Mouse (Mus musculus) heart, adult 8-10 months (tissue): ENCODE results near the gene Kansl3. TPM values are rescaled to one million over a fixed set of nuclear protein-coding genes. Genes with fewer than 3 reads are reported as not detected.

ENCODE experiments used
- DNase-seq: peaks from one replicate; pipeline ENCODE4 v3.0.0; 2022; ENCODE audit warnings: low spot score
- total RNA-seq, 4 experiments: library from RNA; stranded (reverse); gene quantifications; 2 replicates each; pipeline ENCODE4 v1.2.4; 2022

Gene Kansl3
- total RNA-seq, 4 experiments from 2014 or later = 46.9 to 76.4 (median 65.2) TPM

DNA sequence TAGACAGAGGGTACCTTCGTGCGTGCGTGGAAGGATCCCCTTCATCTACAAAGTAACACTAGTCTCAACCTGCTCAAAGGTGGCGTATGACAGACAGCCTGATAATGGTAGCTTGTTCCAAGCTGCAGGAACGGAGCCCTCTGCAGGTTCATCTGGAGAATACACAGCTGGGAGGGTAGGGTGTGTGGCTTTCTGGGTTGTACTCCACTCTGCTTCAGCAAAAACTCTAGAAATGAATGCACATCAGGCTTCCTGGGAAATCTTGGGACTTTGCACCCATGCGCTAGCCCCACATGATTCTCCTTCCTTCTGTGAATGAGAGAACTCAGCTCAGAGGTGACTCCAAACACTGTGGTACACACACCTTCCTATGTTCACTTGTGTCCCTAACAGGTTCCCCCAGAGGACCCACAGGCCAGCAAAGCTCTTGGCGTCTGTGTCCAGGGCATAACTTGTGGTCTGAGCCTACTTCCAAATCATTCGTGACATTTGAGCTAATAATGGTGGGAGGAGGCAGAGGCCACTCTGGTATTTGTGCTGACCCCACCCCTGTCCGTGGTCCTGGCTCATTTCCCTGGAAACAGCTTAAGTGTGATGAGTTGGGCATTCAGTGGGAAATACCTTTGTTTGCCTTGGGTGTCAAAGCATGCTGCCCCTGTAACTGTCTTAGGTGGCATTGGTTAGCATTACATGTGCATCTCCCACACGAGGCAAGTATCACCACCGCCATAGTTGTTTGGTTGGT, 47.0 kb downstream of the Kansl3 start:
- DNase-seq = no peak

DNA sequence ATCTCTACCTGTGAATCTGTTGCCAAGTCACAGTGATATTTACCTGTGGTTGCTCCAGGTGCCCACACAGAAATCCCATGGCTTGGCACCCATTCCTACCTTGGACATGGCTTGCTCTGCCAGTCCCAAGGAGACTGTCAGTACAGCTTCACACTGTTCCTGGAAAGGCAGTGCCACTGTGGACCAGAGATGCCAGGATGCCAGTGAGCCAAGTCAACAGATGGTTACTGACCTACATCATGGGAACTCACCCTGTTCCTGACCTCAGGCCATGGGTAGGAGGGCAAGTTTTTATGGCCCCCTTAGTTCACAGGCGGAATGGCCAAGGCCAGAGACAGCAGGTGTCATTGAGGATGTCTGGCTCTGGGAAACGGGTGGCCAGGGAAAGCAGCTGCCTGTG, 47.8 kb downstream of the Kansl3 start:
- no peak for DNase-seq

DNA sequence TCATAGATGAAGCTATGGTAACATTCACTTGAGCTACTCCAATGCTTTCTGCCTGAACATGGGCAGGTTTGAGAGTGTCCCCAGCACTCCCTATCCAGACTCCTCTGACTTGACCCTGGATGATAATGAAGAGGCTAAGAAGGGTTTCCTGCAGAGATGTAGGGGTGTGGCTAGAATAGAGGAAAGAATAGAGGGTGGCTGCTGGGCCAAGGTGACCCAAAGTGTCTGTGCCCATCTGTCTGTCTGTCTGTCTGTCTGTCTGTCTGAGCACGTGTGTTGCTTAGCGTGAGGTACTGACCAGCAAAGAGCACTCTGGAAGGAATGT, 53.2 kb downstream of the Kansl3 start:
- DNase-seq = no peak

DNA sequence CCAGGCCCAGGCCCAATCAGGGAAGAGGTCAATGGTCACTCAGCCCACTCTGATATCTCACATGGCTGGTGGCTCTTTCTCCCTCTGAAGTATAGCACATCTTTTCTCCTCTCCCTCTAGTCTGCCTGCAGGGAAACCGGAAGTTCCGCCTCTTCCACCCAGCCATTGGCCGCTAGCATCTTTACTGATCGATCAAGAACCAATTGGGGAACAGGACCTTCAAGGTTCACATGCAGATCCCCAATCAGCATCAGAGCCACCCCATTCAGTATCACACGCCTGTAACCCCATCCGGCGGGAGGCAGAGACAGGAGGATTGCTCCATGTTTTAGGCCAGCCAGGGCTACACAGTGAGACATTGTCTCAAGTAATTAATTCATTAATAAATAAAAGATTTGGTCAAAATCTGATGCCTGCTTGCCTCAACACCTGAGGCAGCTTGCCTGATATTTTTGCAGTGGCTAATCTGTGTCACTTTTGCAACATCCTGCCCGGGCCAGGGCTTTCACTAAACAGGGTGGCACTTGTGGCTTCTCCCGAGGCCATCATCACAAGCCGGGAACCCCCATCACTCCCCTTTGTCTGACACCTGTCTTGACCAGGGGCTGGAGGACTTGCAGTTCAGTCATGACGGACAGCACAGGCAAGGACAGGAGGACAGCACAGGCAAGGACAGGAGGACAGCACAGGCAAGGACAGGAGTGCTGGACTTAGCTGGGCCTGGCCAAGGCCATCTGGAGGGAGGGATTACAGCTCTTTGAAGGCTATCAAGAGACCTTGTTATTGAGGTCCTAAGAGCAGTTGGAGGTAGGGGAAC, 53.8 kb downstream of the Kansl3 start:
- no peak for DNase-seq

DNA sequence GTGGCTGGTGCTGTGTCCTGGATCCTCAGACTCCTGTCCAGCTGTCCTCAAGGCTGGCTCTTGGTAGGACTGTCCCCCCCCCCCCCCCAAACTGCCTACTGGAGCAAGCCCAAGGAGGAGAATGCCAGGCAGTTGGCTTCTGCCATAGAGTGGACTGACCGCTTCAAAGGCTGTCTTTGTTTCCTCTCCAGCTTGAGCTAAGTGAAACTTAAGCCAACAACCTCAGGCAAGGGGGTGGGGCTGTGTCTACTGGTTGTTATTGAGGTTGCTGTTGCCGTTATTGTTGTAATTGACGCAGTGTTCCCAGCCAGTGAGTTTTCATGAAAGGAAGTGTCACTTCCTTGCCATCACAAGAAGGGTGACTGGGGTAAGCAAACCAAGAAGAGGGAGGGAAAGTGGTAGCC, 59.5 kb downstream of the Kansl3 start:
- peak; percentile 53 for DNase-seq

DNA sequence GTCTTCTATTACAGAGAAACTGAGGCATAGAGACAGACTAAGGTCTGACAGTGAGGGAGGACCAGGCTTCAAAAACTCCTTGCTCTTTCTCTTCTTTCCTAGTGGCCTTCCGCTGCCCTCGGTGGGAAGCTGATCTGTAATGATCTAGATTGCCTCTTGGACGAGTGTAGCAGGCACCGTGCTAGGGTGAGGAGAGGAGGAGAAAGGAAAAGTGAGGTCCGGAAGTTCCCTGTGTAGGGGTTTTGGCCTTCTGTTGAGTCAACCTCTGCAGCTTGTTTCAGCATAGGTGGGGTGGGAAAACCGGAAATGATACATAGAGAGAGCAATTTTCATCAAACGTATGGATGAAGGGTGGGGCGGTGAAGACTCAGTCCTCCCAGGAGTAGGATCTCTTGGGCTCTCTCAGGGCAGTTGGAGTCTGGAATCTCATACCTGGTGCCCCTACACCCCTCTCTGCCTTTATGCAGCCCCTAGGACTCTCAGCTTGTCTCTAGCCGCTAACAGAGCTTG, 60.0 kb downstream of the Kansl3 start:
- no peak for DNase-seq

DNA sequence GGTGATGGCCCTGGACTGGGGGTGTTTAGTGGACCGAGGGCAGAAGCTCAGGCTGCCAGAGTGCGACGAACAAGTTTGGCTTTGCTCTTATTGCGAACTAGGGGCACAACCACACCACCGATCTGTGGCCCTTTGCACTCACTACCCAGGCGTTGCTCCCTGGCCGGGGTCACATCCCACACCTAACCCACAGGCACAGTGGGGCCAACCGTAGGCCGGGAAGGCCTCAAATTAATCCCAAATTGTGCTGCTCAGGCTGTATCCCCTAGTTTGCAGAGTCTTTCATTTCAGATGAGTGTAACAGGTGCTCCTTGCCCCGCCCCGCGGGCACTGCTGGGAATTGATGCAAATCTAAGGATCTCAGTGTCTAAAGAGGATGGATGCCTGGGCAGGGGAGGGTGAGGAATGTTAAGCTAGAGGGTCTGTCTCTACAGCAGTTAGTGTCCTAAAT, 60.5 kb downstream of the Kansl3 start:
- DNase-seq = no peak

DNA sequence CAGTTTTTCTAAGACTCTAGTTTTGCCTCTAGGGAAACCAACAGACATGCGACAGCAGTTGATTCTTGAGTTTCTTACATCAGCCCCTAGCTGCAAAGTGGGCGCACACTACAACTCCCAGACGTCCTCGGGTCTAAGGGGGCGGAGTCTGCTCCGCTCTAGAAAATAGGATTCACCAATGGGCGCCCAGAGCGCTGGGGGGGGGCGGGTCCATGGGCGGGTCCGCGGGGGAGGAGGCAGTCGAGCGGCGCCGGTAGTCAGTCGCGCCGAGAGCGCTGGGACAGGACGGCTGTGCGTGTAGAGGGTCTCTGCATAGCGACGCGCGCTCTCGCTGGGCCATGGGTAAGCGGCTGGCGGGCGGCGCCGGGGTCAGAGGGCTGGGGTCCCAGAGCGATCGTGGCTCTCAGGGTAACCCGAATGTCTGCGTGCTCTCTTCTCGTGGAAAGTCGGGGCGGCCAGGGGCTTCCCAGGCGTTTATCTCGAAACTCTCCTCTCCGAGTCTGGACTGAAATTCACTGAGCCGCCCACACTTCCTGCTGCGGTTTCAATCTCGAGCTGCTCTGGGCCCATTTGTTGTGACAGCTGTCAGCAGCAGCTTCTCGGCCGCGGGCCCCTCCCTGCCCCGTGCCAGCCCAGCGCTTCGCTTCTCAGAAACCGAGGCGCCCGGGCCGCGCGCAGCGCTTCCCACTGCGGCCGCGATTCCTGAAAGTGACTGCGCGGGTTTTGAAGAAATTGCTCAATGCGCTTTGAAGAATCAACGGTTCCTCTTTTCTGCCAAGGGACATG, 61.3 kb downstream of the Kansl3 start, which contains the start of gene Arid5a:
Gene Arid5a (plus strand): TSS at position 239 of the 786 bp plus-strand sequence.
- peak; percentile 82 for DNase-seq

DNA sequence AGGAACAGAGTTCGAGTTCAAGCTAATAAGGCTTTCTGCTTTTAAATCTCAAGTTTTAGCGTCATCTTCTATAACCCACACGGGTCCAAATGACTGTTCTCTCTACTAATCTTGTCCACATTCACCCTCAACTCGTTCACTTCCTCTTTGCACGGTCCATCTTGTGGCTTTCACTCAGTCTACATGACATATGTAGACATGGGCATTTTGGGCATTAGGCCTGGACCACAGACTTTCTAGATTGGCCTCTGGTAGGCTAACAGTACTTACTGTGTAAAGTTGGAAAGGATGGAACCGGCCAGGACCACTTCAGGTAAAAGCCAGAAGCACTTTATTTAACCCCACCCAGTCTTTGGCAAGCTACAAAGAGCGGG, 61.9 kb downstream of the Kansl3 start:
- DNase-seq = no peak

DNA sequence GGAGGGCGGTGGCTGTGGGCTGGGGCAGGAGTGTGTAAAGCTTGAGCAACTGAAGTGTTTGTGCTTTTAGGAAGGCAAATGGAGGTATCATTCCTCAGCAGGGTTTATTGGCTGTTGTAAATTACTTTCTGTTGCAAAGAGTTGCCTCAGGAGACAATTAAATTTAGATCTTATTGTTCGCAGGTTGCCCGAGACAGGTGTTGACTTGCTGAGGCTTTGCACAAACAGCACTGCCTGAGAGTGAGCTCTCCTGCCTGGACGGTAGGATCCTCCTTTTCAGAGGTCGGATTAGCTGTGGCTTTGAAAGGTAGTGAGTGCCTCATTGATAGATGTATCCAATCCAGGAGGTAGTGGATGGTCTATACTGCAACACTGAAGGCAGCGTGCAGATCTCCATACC, 62.9 kb downstream of the Kansl3 start:
- no peak for DNase-seq

DNA sequence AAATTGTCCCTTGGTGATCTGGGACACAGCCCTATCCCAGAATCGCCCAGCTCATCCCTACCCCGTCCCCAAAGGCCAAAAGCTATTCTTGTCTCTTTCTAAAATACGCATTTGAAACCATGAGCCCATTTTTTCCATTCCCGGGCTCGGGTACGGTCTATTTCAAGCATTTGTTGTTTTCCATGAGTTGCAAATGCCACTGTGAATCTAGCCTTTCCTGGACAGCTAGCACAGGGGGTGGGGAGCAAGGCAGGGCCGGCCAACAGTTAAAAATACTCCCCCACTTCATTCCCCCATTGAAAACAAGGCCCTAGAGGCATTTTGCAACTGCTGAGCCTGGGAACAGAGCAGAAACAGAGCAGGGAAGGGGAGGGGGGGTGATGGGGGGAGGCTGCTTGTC, 64.2 kb downstream of the Kansl3 start:
- peak; percentile 56 for DNase-seq

DNA sequence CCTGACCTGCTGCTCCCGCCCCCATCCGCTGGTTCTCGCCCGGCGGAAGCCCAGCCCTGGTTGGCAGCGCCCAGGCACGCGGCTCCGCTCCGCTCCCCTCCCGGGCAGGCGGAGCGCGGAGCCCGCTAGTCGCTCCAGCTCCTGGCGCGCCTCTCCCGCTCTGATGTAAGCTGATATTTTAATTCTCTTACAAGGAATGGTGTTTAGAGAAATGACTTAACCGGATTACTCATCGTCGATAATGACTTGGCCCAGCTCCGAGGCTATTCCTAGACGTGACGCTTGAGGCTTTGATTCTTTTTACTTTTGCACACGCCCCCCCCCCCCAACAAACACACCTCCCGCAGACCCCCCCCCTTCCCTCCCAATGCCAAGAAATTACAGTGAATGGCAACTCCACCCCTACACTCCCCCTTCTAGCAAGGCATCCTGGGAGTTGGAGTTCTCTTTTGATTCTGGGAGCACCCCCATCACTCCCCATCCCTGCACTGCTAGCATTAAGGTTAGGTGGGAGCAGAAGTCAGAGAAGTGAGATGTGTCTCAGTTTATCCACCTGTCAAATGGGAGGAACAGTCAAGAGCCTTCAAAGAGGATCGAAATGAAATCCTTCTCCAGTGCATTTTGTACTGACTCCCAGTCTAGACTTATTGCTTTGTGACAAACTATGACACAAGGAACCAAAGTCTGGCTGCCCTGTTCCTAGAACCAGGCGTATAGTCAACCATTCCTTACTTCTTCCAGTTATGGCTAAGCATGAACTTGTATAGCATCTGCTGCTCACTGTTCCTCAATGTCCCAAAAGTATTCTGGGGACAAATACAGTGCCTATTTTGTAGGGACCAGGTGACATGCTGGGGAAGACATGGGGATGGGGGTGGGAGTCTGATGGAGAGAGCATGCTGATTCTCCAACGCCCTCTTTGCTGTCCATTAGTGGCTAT, 65.3 kb downstream of the Kansl3 start:
- DNase-seq = peak; percentile 88

DNA sequence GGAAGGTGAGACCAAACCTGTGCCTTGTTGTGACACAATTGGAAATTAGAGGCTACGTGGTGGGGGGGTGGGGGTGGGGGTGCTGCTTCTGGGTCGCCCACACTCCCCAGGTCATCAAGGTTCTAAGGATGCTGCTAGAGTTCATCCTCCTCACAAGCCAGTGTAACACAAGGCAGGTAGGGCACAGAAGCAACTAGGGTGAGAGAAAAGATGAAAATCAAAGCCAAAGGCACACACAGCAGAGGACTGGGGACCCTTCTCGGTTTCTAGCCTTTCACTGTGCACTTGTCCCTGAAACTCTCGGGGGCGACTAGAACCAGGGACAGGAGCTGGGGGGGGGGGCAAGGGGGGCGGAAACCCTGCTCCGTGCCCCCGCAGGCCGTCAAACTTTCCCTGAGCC, 66.0 kb downstream of the Kansl3 start:
- DNase-seq = no peak

DNA sequence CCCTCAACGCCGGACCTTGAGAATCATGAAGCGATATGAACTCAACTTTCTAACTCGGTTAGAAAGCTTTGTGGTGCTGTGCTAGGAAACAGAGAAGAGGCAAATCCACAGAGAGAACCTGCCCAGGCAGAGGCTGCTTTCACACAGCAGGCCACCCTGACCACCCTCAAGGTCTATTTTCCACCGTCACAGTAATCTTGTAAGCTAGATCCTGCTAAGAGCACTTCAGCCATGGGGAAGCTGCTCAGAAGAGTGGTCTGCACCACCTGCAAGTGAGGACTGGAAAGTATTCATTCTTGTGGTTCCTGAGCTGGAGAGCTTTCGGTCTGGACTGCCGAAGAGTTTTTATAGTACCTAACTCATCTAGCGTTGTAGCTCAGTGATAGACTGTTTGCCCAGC, 66.7 kb downstream of the Kansl3 start:
- no peak for DNase-seq

DNA sequence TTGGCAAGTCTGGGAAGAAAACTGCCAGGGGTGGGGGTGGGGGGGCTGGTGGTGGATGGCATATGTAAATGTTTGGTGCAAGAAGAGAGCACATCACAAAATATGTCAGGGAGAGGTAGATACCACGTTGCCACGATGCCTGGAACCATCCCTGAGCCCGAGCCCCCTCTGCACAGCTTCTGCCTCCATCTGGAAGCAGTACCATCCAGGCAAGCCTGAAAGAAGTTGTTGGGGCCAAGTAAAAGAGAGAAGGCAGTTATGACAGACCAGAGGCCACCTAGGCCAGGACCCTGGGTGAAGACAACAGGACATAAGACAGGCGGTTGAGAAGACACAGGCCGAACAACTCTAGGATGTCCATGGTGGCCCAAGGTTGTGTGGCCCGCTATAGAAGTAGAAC, 68.5 kb downstream of the Kansl3 start:
- DNase-seq = no peak

DNA sequence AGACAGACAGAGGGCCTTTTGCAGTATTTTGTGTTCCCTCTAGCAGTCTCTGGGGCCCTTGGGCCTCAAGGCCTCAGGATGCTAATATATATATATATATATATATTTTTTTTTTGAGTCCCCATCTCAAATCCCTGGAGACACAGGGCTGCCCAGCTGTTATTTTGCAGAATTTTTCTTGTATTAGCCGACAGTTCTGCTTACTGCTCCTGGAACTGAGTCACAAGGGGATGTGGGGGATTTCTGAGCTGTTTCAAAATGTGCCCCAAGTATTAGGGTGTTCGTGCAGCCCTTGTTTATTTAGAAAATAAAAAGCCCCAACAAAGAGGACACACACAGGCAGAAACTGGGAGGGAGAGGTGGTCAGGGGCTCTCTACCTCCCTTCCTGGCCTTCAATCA, 69.3 kb downstream of the Kansl3 start:
- no peak for DNase-seq

DNA sequence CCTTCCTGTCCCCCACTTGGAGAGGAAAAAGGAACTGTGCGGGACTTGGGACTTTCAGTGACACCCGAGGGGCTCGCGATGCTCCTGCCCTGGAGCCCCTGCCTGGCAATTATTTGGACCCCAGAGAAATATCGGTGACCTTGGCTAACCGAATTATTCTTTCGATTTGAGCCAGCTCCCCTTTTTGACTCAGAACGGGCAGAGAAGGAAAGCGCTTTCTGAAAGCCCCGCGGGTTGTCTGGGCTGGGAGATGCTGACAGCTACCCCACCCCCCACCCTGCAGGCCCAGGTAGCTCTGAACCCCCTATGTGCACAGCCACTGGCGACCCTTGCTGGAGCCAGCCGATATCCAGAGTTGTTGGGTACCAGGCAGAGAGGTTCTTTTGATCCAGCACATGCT, 69.9 kb downstream of the Kansl3 start:
- no peak for DNase-seq

DNA sequence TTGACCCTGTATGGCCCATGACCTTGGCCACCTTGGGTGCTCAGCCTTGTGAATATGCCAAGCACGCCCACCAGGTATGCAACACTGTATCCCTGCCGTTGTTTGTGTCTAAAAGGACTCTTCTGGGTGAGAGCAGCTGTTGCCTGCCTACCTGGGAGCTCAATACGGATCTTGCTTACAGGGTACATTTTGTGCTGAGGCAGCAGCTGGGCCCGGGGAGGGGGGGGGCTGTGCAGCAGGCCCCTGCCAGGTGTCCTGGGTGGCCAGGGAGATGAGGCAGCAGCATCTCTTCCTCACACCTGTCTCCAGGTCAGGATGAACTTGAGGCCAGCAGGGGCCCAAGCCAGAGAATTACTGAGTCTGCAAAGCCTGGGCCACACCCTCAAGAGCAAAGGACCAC, 70.9 kb downstream of the Kansl3 start:
- DNase-seq = no peak

DNA sequence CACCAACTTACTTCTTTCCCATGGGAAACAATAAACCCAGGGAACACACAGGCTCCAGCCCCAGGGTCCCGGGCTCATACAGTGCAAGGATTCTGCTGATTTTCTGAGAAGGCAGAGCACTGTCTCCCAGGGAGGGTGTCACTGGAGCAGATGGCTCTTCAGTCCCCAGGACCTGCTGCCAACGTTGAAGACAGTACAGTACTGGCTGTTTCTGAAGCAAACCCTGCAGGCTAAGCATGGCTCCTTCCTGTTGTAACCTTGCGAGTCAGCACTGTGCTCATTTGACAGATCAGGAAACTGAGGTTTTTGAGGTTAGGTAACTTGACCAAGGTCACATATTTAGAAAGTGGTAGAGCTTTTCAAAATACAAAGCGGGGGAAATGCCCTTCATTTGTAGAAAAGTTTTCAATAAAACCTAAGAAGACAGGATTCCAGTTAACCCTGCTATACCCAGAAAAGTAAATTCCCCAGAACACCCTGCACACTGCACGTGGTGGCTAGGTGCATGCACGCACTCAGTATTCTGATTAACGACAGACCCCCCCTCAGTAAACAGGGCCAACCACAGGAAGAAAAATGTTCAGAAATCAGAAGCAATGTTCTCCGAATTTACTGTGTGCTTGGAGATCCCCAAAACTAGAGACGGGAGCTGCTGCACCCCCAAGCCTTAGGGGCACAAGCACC, 72.4 kb downstream of the Kansl3 start:
- no peak for DNase-seq

DNA sequence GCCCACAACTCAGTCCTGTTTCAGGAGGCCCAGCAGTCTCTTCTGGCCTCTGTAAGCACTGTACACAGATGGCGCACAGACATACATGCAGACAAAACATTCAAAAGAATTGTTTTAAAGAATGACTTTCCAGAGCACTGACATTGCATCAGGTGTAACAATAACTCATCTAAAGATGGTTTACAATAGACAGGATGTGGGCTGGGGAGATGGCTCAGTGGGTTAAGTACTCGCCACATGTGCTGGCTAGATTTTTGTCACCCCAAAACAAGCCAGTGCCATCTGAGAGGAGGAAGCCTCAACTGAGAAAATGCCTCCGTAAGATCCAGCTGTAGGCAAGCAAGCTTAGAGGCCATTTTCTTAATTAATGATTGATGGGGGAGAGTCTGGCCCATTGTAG, 74.6 kb downstream of the Kansl3 start:
- DNase-seq = no peak

DNA sequence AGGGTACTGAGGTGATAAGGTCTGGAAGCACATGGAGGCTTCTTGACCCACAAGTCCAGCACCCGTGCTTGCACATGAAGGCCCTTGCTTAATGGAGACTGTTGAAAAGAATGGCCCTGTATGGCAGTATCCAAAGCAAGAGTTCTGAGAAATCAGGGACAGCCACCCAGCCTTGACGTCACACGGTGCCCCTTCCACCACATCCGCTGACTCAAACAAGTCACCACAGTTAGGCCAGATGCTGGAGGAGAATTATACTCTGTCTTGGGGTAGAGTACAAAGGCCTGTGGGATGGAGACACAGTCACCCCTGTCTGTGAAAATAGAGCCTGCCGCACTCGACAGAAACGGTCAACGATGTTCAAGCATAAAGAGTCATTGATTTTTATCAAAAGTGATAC, 75.5 kb downstream of the Kansl3 start:
- DNase-seq = no peak
